Mouse (Mus musculus) C2C12 (cell line): ENCODE results near the gene Klhdc9. TPM values are rescaled to one million over a fixed set of nuclear protein-coding genes. Genes with fewer than 3 reads are reported as not detected.
A peak's percentile ranks its signal among the peaks of the same experiment; 100 is the strongest.

ENCODE experiments used
- H3K27me3 ChIP-seq: one replicate; pipeline ENCODE4 v1.6.1; 2011; ENCODE audit not compliant: control insufficient read depth, insufficient read depth, insufficient read length
- H3K36me3 ChIP-seq: one replicate; pipeline ENCODE4 v1.6.1; 2011; ENCODE audit not compliant: control insufficient read depth, insufficient read depth
- H3K4me3 ChIP-seq: one replicate; pipeline ENCODE4 v1.5.1; 2011; ENCODE audit warnings: mild to moderate bottlenecking, control low read depth; ENCODE audit not compliant: poor library complexity, insufficient read depth, severe bottlenecking
- H3K79me2 ChIP-seq: one replicate; pipeline ENCODE4 v1.6.1; 2011; ENCODE audit not compliant: control insufficient read depth, insufficient read depth
- H3K79me3 ChIP-seq: one replicate; pipeline ENCODE4 v1.6.1; 2011; ENCODE audit warnings: low read depth, control low read depth
- H3ac ChIP-seq: one replicate; pipeline ENCODE3; 2011; ENCODE audit warnings: low read depth; ENCODE audit not compliant: control insufficient read depth, insufficient read length
- CEBPB ChIP-seq: IDR thresholded peaks from one replicate; pipeline ENCODE4 v1.6.1; 2011; ENCODE audit warnings: low read depth, mild to moderate bottlenecking, control low read depth, moderate library complexity
- CTCF ChIP-seq: IDR thresholded peaks from one replicate; pipeline ENCODE4 v1.5.1; 2011; ENCODE audit not compliant: control insufficient read depth, insufficient read depth, insufficient read length
- FOSL1 ChIP-seq: IDR thresholded peaks from one replicate; pipeline ENCODE4 v1.8.0; 2011; ENCODE audit warnings: mild to moderate bottlenecking, low read length; ENCODE audit not compliant: poor library complexity, insufficient read depth, severe bottlenecking
- MAX ChIP-seq: IDR thresholded peaks from one replicate; pipeline ENCODE4 v1.6.1; 2011; ENCODE audit warnings: mild to moderate bottlenecking, control low read depth
- MYOD1 ChIP-seq: IDR thresholded peaks from one replicate; pipeline ENCODE4 v1.6.1; 2011; ENCODE audit warnings: low read depth; ENCODE audit not compliant: control insufficient read depth, insufficient read length
- MYOG ChIP-seq: IDR thresholded peaks from one replicate; pipeline ENCODE4 v1.6.1; 2011; ENCODE audit not compliant: control insufficient read depth, insufficient read length; ENCODE audit errors: extremely low read depth
- USF1 ChIP-seq: IDR thresholded peaks from one replicate; pipeline ENCODE4 v1.6.1; 2011; ENCODE audit warnings: low read depth, mild to moderate bottlenecking, control low read depth, moderate library complexity
- polyA plus RNA-seq: library from polyadenylated mRNA; unstranded; fragments of >200 nt; fragmentation: generic; extraction: Trizol; gene quantifications from one replicate; pipeline ENCODE4 v1.2.1, GENCODE M21; 2012; ENCODE audit warnings: missing spikeins

Gene Klhdc9
- polyA plus RNA-seq, 1 experiment: 0.05 TPM

DNA sequence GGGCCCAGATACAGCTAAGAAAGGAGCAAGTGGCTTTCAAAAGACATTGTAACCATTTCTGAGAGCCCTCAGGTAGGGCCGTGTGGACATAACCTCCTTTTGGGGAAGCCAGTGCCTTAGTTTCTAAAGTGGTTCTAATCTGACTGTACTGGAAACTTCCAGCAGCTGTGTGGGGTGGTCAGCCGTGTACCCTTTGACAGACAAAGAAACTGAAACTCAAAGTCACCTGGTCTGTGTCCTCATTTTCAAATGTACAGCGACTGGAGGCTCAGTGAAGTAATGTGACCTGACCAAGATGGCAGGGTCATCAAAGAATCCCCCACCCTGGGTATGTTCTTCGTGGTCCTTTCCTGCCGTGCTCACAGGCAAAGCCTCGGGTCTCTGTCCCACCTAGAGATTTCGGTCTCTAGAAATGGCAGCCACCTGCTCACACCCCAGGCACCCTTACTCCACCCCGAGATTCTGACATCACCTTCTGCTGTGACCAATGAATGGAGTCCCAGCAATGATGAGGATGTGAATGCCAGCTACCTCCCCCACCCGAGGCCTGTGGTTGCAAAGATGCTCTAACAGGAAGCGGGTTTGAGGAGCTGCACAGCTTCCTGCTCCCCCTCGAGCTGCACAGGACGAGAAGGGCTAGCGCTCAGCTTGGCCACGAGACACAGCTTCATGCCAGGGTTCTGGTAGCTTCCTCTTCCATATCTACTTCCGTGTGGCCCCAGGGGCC, 27.9 kb upstream of the Klhdc9 start, which contains the start of gene Arhgap30:
Arhgap30 (plus strand) TSS at position 579 of the 727 bp plus-strand sequence.
- H3K27me3 ChIP-seq: no peaks in the 10 kb centered on the region
- no peaks in the 10 kb centered on the region for H3K36me3 ChIP-seq
- no peak within 1 kb of the TSS for H3K4me3 ChIP-seq
- H3K79me3 ChIP-seq: no peaks in the 10 kb centered on the region
- TF ChIP-seq FOSL1 (no peak), CEBPB (no peak), MAX (no peak), USF1 (no peak), MYOG (no peak), CTCF (no peak), MYOD1 (no peak)
- H3K79me2 ChIP-seq: no peaks in the 10 kb centered on the region
- H3ac ChIP-seq: no peak within 1 kb of the TSS

DNA sequence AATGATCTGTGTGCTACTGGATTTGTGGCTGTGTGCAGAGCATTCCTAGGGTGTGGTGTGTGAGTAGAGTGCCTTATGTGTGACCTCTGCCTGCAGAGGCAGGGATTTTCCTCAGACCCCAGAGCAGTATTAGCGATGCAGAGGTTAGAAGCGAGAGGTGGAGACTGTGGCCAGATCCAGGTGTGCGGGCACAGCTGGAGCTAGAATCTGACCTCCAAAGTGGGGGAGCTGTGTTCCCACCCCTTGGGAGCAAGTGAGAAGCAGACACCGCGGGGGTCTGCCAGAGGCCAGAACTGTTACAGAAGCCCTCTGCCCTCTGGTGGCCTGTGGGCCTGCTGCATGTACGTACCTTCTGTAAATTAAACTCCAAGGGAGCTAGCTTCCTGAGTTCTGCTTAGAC, 26.5 kb upstream of the Klhdc9 start:
- H3K36me3 ChIP-seq: no peaks in the 10 kb centered on the region
- no peaks in the 10 kb centered on the region for H3K27me3 ChIP-seq
- no peaks in the 10 kb centered on the region for H3K79me3 ChIP-seq
- peak; percentile 15 for TF ChIP-seq CTCF
- no peak for TF ChIP-seq MYOG
- H3K79me2 ChIP-seq: no peaks in the 10 kb centered on the region
- no peak overlapping the region for H3ac ChIP-seq
- no peak overlapping the region for H3K4me3 ChIP-seq

DNA sequence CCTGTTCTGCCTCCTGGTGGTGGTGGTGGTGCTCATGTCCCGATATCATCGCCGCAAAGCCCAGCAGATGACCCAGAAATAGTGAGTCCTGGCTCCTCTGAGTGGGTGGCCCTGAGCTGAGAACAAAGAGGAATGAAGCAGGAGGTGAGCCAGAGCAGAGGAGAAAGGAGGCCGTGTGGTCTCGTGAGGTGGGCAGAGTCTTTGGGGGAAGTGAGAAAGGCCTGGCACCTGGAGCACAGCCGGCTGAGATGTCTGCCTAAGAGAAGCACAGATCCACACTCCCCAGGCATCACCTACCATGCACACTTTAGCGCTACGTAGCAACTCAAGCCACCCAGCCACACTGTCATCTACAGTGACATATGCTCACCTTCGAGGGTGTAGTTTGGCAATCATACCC, 24.6 kb upstream of the Klhdc9 start:
- no peak overlapping the region for H3K4me3 ChIP-seq
- no peaks in the 10 kb centered on the region for H3K27me3 ChIP-seq
- TF ChIP-seq MAX: no peak
- no peak for TF ChIP-seq CEBPB
- no peak for TF ChIP-seq FOSL1
- no peaks in the 10 kb centered on the region for H3K79me3 ChIP-seq
- no peaks in the 10 kb centered on the region for H3K79me2 ChIP-seq
- no peaks in the 10 kb centered on the region for H3K36me3 ChIP-seq
- H3ac ChIP-seq: no peak overlapping the region

DNA sequence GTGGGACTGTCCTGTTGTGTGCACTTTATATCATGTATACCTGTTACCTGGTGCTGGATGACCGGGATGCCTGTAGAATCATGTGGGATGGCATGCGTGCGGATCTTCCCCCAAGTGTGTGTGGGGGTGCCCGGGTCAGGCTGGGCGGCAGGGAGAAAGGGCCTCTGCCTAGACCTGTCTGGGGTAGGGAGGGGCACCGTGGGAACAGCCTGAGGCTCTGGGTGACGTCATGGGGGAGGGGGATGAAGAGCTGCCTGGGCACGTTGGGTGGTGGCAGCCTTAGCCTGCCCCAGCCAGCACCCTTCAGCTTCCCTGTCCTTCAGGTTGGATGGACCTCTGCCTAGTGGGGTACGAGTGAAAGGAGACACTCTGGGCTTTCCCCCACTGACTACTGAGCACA, 23.8 kb upstream of the Klhdc9 start:
- Histone ChIP-seq H3K79me3 (no peaks in the 10 kb centered on the region), H3K27me3 (no peaks in the 10 kb centered on the region), H3K4me3 (no peak overlapping the region), H3ac (no peak overlapping the region), H3K79me2 (no peaks in the 10 kb centered on the region), H3K36me3 (no peaks in the 10 kb centered on the region)
- no peak for TF ChIP-seq MYOD1
- no peak for TF ChIP-seq USF1
- no peak for TF ChIP-seq CTCF
- no peak for TF ChIP-seq MYOG
- TF ChIP-seq CEBPB: no peak
- no peak for TF ChIP-seq MAX
- no peak for TF ChIP-seq FOSL1

DNA sequence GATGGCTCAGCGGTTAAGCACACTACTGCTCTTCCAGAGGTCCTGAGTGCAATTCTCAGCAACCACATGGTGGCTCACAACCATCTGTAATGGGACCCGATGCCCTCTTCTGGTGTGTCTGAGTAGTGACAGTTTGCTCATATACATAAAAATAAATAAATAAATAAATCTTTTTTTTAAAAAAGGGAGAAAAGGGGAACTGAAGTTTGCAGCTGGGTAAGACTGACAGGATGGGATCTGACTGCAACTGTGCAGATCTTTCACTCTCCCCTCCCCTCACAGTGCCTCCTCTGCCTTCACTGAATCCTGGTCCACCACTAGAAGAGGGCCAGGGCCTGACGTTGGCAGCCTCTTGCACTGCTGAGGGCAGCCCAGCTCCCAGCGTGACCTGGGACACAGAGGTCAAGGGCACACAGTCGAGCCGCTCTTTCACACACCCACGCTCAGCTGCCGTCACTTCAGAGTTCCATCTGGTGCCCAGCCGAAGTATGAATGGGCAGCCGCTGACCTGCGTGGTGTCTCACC, 21.6 kb upstream of the Klhdc9 start:
- Histone ChIP-seq H3K79me3 (no peaks in the 10 kb centered on the region), H3K36me3 (no peaks in the 10 kb centered on the region), H3K27me3 (no peaks in the 10 kb centered on the region), H3ac (no peak overlapping the region), H3K4me3 (no peak overlapping the region), H3K79me2 (no peaks in the 10 kb centered on the region)
- TF ChIP-seq USF1: no peak
- no peak for TF ChIP-seq CEBPB
- no peak for TF ChIP-seq CTCF
- TF ChIP-seq MYOD1: no peak
- no peak for TF ChIP-seq MAX
- TF ChIP-seq MYOG: no peak
- TF ChIP-seq FOSL1: no peak

DNA sequence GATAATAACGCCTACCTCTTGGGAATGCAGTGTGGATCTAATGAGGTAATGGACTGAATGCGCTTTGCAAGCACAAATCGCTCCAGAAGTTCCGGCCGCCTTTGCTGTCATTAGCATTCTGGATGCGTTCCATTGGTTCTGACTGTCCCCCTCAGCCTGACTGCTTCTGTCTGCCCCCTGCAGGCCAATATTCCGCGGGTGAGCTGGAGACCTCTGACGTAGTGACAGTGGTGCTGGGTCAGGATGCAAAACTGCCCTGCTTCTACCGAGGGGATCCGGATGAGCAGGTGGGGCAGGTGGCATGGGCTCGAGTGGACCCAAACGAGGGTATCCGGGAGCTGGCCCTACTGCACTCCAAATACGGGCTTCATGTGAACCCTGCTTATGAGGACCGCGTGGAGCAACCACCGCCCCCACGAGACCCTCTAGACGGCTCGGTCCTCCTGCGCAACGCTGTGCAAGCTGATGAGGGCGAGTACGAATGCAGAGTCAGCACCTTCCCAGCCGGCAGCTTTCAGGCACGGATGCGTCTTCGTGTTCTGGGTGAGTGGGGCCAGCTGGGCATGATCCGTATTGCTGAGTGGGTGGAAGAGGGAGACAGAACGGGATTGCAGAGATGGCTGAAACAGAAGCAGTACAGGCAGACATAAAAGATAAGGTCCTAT, 19.5 kb upstream of the Klhdc9 start:
- Histone ChIP-seq H3K79me3 (no peaks in the 10 kb centered on the region), H3K79me2 (no peaks in the 10 kb centered on the region), H3K27me3 (no peaks in the 10 kb centered on the region), H3K4me3 (no peak overlapping the region), H3K36me3 (no peaks in the 10 kb centered on the region), H3ac (peak overlapping the region; percentile 47)
- TF ChIP-seq CEBPB (no peak), USF1 (no peak), MYOD1 (no peak), FOSL1 (no peak), CTCF (peak; percentile 62)
